Mouse (Mus musculus) right cerebral cortex, adult 18-20 months (tissue): Measurements from ENCODE around the gene Car6.

Source experiments
- DNase-seq: peaks from one replicate; pipeline ENCODE4 v3.0.0; 2022; ENCODE audit warnings: mixed read lengths

The Car6 gene

DNA sequence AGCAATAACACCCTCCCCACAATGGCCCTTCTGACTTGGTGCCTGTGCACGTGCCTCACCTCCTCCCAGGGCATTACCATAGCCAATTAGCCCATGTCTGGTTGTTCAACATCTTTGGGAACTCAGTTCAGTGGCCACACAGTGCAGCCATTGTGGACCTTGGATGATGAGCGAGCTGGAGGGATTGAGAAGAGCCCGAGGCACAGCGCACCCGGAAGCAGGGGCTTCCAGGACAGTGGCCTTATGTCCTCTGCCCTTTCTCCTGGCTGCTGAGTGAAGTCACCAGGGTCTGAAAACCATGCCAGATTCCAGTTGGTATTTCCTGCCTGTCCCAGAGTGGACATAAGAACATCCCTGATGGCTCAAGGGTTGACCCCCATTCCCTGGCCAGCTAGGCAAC lies at the start of gene Car6:
Gene Car6, minus strand, starts transcription at position 101 of the 400 bp plus-strand sequence.
- no peak for DNase-seq

DNA sequence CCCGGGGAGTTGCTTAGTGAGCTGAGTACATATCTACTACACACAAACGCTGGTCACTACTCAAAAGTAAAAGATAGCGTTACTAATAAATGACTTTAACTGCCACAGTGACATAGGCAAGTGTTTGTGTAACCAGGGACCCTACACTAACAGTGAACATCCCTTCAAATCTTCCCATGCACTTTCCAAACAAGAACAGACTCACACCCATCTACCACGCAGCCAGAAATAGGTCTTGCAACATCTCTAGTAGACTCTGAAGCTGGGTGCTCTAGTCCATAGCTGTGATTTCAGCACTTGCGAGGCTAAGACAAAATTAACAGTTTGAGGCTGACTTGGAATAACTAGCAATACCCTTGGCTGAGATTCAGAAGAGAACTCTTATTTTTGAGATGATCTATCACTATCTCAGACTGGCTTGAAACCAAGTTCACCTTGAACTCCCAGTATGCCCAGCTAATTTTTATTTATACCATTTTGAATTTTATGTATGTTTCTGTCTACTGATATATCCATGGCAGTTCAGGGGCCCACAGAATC lies 48.7 kb upstream of the Car6 start:
- DNase-seq: no peak

DNA sequence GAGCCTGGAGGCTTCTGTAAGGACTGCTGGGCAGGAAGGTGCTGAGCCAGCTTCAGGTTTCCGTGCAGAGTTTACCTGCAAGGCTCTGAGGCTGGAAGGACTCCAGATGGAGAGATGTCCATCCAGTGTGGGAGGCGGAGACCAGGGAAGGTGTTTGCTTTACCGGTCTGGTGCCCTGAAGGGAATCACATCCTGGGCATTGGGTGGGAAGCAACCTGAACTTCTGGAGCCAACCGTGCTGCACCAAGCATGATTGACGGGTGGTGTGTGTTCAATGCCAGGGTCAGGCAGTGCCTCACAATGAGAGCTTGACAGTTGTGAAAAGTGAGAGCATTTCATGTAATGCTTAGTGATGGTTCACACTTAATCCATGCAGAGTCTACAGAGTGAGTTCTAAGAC lies 47.8 kb upstream of the Car6 start:
- DNase-seq: no peak

DNA sequence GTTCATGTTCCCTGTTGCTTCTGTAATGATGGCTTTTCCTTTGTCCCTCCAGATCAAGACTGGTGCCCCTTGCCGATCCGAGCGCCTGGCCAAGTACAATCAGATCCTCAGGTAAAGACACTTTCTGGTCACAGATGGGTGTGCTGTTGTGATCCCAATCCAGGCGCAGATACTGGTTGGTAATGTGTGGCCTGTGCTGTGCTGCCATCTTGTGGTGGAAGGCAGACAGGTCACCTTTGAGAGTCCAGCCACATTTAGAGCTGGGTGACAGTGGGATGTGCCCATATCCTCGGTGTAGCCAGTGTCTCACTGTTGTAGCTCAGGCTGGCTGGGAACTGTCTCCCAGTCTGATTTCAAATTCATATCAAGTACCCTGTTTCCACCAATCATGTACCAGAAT lies 46.9 kb upstream of the Car6 start:
- DNase-seq: peak; percentile 73

DNA sequence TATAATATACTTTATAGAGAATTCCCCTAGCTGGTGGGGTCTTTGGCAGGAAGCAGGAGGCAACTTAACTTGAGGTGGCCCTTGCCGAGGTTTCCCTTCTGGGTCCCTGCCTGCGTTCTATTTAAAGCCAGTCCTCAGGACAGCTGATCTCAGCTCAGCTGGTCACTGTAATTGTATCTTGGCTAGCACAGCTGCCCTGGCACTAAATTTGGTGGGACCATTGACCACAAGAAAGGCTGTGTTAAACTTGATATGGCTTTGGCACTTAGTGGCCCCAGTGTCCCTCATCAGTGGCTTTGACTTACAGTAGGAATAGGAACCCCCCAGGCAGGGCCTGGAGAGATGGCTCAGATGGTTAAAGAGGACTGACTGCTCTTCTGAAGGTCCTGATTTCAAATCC lies 44.7 kb upstream of the Car6 start:
- no peak for DNase-seq

DNA sequence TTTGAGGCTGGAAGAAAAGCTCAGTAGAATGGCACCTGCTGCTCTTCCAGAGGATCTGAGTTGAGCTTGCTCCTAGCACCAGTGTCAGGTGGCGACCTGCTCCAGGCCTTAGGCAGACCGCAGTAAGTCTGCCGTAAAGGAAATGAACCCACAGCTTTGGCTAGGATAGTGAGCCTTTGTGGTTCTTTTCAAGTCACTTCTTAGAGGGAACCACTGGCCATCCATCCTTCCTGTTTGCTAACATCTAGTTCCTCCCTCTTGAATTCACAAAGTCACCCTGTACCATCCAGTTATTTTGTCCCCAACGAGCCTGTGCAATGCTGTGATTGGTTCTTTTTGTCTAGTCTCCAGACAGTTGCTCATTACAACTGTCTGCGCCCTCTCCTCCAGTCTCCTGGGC lies 41.6 kb upstream of the Car6 start:
- no peak for DNase-seq

DNA sequence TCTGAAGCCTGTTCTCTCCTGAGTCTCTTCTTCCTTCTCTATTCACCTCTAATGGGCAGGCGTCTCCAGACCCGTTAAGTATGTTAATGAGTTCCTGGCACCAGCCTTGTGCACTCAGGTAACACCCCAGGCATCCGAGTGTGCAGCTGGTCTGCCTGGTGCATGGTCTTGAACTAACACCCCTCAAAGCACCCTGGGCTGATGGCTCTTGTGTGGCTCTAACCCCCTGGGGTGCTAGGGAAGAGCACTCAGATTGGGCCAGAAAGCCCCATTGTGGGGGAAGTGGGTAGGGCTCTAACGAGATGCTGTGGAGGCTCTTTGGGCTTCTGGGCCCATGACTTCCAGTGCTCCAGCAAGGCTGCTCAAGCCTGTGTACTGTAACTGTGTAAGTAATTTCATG lies 40.6 kb upstream of the Car6 start:
- no peak for DNase-seq

DNA sequence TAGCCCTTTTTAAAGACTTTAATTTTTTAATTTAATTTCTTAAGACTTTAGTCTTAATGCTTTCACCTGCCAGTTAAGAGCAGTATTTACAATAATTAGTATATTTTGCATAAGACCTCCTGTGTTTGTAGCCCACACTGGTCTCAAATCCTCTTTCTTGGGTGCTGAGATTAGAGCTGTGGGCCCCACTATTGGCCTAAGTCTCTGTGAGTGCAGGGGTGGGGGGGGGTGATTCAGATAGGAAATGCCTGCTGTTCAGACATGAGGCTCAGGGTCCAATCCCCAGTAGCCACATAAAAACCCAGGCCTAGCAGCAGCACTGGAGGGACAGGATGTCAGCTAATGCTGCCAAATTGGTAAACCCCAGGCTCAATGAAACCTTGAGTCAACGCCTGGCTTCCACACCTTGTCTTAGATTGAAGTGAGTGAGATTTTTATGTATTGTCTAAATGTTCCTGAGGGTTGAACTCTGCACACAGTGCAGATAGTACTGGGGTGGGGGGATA lies 39.3 kb upstream of the Car6 start:
- DNase-seq: no peak

DNA sequence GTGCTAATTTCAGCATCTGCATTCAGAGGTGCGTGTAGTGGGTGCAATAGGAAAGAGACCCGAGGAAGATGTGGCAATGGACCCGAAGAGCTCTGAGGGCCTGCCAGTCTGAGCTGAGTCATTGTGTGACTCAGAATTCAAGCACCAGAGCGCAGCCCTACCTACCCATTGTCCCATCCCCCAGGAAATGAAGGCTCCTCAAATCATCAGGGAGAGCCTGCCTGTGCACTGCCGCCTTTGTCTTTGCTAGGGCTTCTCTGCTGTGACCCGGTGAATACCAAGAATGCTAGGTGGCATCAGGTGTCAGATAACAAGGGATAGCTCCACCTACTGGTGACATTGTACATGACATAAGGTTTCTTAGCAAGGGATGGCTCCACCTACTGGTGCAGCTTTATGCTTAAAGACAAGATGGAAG lies 38.8 kb upstream of the Car6 start:
- peak; percentile 75 for DNase-seq

DNA sequence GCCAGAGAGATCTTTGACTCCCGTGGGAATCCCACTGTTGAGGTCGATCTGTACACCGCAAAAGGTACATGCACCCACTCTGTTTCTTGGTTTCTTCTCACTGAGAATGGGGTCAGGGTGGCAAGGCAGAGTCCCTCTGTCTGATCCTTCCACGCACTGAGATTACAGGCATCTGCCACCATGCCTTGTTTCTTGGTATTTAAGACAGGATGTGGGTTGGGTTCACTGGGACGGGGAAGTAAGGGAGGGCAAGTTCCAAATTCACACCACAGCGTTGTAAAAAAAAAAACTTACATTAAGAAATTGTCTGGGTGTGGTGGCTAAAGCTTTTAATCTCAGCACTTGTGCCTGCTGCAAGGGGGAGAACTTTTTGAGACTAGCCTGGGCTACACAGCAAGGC lies 38.4 kb upstream of the Car6 start:
- DNase-seq: no peak

DNA sequence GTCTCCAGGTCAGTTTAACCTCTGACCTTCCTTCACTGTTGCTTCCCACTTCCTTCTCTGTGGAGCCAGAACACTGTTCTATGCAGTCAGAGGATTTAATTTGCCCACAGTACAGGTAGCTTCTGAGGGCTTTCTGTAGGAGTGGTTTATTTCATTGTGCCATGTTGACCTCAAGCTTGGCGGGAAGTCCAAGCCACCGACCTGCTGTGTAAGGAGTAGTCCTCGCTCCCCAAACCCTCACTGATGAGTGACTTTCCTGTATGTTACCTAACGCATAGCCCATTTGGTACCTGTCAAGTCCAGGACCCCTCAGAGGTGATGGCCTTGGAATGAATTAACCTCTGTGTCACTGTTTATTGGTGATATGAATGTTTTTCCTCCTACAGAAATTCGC lies 38.0 kb upstream of the Car6 start:
- DNase-seq: no peak

DNA sequence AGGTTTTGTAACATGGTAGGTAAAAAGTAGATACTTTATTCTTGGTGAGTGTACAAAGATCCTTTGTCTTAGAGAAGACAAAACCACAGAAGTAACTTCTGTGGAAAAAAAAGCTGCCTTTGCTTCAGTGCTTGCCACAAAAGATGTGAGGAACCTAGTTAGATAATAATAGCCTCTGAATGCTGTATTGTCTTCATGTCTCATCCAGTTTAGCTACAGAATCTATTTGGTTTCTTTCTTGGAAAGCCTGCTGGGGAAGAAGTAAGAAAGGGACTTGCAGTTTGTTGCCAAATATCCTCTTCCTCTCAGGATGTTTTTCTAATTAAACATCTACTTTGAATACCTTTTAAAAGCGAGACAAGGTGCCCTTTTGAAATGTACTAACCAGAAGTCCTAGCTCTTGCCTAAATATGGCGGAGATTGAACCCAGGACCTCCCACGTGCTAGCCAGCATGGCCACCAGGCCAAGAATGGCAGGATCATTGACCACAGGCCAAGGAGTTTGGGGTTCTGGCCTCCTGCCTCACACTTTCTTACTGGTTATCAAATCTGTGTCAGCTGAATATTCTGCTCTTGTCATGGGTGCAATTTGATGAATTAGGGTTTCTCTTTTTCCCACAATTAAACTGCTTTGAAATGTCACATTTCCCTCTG lies 37.4 kb upstream of the Car6 start:
- no peak for DNase-seq

DNA sequence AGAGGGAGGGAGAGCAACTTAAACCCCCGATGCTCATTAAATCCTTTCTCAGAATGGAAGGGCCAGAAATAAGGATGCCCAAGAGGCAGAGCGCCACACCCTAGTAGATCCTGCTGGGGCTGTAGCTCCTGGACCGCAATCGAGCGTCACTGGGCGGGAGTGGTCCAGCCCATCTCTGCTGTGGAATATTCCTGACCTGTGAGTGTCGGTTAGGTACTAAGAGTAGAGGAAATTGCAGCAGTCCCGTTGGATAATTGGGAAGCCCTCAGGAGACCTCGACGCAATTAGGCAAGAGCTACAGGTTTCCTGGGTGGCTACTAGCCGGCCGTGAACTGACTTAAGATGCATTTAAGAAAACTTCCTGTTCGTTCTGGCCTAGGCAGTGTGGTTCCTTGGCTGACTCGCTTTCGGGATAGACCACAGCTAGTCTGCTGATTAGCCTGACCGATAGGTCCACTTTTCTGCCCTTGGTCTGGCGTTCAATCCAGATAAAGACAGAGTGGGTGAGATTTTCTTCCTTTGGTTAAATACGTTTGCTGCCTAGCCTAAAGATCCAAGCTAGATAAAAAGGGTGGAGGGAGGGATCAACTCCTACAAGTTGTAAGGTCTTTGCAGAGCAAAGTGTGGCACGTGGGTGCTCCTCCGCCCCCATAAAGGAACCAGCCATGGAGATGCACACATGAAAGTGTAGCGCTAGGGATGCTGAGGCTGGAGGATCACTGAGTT lies 36.7 kb upstream of the Car6 start:
- DNase-seq: no peak

DNA sequence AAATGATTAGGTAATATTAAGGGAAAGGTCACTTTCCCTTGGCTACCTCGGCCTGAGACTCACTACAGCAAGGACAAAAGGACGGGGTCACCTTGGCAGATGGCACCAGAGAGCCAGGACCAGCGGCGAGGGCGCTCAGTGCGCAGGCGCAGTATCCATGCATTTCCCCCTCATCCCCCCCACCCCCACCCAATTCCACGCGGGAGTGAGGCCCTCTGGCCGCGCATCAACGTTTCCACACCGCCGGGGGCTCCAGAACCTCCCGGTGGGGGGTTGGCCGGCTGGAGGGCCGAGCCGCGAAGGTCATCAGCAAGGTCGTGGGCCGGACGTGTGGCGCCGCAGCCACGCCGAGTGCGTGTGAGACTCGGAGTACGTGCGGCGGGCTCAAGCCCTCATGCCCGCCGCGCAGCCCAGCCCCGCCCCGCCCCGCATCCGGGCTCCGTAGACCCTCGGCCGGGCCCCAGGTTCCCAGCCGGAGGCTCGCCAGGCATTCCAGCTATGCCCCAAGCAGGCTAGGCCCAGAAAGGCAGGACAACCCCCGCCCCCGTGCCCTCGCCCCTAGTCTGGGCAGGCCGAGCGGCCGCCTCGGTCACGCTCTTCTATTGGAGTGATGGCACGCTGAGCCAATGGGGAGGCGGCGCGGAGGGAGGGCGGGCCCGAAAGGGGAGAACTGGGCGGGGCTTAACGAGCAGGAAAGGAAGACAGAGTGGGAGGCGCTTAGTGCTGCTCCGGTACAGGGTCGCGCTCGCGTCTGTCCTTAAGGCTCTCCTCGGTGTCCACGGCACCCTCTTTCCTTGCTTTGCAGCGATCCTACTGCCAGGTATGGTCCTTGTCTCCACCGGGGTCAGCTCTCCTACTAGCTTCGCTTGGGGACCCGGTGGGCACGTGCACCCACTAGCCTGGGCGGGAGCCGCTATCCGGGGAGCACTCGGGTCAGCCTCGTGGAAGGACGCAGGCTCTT lies 35.7 kb upstream of the Car6 start, which contains the start of gene Eno1:
Gene Eno1, plus strand, starts transcription at position 201 of the 961 bp plus-strand sequence.
- peak; percentile 94 for DNase-seq

DNA sequence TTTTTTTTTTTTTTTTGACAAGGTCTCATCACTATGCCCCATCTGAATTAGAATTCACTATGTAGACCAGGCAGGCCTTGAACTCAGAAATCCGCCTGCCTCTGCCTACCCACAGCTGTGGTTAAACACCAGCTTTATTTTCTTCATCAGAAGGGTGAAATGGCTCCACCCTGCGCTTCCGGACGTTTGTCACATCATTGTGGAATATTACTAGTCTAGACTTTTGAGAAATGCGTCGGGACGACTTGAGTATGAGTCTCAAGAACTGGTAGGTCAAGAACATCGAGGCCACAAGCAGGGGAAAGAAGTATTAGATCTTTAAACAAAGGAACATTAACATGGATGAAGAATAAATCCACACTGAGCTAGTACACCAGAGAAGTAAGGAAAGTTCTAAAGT lies 34.9 kb upstream of the Car6 start:
- no peak for DNase-seq

DNA sequence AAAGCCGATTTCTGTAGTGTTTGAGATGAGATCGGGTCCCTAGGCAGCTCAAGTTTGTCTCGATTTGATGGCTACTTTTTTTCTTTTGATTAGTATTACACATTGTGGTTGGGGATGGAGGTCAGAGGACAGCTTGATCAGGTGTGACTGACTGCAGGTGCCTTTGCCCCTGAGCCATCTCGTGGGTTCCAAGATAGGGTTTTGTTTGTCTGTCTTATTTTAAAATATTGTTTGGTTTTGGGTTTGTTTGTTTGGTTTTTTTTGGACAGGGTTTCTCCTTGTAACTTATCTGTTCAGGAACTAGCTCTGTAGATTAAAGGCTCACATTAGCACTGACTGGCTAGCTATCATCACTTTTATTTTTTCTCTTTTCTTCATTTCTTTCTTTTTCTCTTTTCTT lies 34.5 kb upstream of the Car6 start:
- DNase-seq: no peak

DNA sequence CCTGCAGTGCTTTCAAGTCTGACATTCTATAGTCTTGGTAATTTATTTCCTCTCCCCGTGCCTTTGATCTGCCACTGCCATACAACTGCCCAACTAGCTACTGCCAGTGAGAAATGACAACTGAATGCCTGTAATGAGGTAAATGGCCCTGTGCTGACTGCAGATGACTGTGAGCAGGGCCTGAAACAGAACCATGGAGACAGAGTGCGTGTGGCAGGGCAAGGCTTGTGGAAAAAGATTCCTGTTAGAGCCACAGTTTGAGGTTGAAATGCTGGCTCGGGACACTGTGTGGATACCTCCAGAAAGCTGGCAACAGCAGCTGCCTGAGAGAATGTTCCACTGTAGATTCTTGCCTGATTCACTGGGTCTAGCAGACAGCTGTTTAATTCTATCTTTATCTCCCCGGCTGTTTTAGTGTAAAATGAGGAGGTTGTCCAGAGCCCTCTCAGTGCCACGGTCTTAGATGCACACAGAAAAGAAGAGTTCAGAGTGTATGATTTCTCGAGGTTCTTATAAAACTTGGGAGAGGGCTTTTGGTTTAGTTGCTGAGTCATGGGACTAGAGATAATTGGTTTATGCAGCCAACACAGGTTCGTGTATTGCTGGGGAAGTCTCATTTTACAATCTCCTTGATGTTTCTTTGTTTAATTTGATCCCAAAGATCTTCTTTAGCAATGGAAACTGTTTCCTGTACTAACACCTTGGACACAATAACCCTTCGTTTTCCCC lies 33.6 kb upstream of the Car6 start:
- DNase-seq: no peak

DNA sequence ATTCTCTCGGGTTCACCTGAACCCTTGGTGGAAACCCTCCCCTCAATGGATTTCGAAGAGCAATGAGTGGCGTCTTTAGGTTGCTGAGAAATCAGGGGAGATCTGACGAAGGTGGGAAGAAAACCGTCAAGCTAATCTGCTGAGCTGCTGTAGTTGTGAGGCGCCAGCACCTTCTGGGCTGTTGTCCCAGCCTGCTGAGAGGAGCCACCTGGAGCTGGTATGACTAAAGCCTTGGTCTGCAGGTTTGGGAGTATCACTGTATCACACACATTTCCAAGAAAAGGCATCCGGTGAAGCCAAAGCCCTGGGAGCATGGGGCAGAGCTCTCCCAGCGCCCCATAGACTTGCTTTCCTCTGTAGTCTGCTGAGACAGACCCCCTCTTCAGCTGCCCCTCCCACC lies 30.7 kb upstream of the Car6 start:
- no peak for DNase-seq

DNA sequence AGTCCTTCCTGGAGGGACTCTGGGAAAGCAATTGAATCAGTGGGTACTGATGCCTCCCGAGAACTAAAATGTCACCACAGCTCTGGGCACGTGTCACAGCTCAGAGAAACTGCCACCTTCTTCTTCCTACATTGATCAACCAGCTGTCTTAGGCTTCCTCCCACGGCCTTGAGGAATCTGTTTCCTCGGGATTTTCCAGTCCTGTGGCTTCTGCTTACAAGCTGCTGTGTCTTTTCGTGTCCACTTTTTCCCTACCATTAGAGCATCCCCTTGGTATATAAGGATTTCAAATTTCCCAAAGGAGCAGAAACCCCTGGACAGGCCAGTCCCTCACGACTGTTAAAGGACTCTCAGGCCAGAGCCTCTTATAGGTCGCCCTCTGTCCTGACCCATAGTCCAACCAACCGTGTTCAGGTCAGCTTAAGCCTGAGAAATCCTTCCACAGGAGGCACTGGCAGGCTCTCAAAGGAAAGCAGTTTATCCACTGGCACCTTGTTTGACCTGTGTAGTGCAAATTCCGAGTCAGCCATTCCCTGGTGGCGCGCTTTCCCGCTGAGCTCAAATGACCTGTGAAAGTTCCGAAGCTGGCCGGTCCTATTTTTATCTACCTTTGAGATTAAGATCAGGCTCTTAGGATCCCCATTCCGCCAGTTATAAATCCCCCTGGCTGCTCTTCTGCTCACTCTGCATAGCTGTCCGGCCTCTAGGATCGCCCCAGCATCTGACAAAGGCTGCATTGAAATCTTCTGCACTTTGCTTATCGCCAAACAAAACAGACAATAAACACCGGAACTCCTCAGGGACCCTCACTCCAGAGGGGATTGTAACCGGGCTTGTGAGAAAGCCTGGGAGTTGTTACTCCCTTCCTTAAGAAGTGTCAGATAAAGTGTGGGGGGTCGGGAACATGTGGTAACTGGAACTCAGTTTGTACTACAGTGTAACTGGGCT lies 29.6 kb upstream of the Car6 start:
- peak; percentile 83 for DNase-seq

DNA sequence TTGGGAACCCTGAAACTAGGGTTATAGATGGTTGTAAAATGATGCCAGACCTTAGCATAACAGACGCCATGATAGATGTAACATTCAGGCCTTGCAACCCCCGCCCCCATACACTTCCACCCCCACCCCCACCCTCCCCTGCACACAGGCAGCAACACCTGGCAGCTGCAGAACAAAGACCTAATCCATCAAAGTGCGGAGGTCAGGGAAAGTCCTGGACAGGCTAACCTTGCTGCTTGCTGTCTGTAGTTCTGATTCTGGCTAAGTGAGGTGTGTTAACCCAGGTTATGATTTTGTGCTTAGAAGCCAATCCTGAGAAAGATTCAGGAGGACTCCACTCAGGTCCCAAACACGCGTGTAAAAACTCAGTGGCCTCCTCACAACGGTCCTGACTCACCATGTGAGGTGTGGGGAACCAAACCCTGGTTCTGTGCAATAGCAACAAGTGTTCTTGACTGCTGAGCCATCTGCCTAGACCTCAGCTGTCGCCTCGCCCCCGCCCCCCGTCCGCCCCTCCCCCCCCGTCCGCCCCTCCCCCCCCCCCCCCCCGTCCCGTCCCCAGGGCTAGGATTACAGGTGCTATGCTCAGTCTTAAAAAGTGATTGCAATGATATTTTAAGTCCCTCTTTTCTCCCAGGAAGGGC lies 28.7 kb upstream of the Car6 start:
- no peak for DNase-seq
